Mouse (Mus musculus) stomach, postnatal 0 days (tissue): ENCODE results near the gene Ilf2.

Experiments used
- CTCF ChIP-seq: IDR thresholded peaks from 2 replicates; pipeline ENCODE4 v1.5.1; 2016; ENCODE audit warnings: antibody characterized with exemption, low read depth, mild to moderate bottlenecking, moderate library complexity
- EP300 ChIP-seq: optimal IDR thresholded peaks from 2 replicates; pipeline ENCODE3; 2016; ENCODE audit warnings: antibody characterized with exemption

DNA sequence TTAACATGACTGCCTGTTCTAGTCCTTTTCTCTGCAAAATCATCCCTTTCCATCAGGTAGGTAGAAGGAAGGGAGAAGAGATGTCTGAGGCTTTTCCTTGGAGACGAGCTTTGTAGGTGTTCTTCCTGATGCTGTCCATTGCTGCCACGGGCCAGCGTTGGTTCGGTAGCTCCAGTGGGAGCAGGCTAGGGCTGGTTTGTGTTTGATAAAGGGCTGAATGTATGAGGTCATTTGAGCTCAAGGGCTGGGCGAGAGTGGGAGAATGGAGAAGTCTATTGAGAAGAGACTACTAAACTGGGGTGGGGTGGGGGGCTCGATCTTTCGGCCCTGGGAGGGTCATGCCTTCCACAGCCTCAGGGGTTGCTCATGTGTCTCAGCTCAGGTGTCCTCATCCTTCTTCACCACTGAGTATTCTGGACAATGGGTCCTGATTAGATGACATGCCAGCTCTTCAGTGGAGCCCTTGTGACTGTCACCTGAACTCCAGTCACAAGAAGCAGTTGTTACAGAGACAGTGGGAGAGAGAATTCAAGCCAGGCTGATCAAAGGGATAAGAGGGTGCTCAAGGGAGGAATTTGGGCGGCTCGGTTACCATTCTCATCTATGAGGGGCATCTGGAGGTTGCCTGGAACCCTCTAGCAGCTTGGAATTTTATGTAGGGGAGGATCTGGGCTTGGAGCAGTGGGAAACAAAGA lies 37.2 kb downstream of the Ilf2 start:
- TF ChIP-seq EP300 = no peak
- no peak for TF ChIP-seq CTCF
